Mouse (Mus musculus) heart, adult 18-20 months (tissue): ENCODE results near the gene Mthfs. TPM values are rescaled to one million over a fixed set of nuclear protein-coding genes. Genes with fewer than 3 reads are reported as not detected.

Experiments used
- total RNA-seq, 2 experiments: library from RNA; stranded (reverse); gene quantifications; 2 replicates each; pipeline ENCODE4 v1.2.3; 2021

Mthfs gene
- total RNA-seq, 2 experiments from 2014 or later = 16.1 to 20.2 TPM

Other genes starting within 250 kb of the Mthfs start
- under 1 TPM in 1 of 2 experiments, not detected in 1; 0.46 TPM for gene Trim43b, start 117.8 kb upstream of the Mthfs start, total RNA-seq
- gene Bcl2a1b, start 11.5 kb upstream of the Mthfs start, total RNA-seq = 1 to 10 TPM in 1 of 2 experiments, under 1 TPM in 1; 0.79 to 1.8 TPM
- gene Gm29094, start 11.3 kb upstream of the Mthfs start, total RNA-seq = 1 to 10 TPM in 1 of 2 experiments, not detected in 1; 1.9 TPM